Mouse (Mus musculus): ENCODE data around the gene Derl3.
A peak's percentile ranks its signal among the peaks of the same experiment; 100 is the strongest.
"Not testable (repeated sequence)": the region's sequence is repeated elsewhere in the genome, so short reads cannot be mapped to it uniquely, and the experiment has no call there.

Derl3 gene

DNA sequence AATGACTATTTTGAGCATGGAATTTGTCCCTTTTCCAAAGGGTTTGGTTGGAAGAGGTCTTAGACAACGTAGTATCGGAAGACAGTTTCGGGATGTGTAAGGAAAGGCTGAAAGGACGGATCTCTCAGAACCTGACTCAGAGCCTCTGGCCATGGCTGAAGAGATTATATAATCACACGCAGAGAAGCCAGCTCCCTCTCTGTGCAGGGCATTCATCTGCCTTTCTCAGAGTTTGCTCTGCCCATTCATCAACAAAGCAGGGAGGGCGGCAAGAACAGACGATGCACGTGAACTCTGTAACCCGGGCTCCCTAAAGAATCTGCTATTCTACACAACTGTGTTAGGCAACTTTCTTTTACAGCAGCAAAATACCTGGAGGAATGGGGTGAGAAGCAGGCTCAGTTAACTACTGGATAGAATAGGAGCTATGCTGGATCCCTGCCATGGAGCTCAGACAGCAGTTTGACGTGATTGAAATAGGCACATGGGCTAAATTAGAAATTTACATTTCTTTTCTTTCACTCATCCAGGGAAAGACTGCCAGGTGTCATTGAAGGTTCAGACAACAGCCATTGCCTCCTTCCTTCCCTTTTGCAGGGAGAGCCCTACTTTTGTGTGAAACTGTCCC lies 19.6 kb upstream of the Derl3 start:
- no peak for DNase-seq

DNA sequence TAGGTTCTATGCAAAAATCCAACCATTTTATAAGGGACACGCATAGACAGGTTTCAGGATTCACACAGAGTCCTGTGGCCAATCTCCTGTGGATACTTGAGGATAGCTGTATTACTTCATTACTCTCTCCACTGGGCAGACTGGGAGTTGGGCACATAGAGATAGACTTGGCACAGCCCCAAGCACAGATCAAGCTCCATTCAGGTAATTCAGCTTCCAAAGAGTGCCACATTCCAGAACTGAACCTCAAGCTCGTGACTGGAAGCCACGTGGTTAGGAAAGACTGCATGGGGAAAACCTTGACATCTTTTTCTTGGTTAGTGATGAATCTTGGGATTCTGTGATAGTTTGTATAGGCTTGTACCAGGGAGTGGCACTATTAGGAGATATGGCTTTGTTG lies 14.4 kb upstream of the Derl3 start:
- DNase-seq: no peak

DNA sequence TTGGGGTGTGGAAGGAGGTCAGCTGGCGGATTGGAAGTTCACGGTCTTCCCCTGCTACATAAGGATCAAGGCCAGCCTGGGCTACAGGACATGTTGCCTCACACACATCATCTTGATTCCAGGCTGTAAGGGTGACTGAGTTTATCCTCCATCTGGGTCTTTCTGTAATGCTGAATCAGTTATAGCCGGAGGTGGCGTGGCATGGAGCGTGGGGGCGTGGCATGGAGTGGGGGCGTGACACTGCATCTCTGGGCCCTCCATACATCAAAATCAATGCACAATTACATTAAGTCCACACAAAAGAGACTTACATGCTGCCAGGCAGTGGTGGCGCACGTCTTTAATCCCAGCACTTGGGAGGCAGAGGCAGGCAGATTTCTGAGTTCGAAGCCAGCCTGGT lies 12.9 kb upstream of the Derl3 start:
- no peak for DNase-seq

DNA sequence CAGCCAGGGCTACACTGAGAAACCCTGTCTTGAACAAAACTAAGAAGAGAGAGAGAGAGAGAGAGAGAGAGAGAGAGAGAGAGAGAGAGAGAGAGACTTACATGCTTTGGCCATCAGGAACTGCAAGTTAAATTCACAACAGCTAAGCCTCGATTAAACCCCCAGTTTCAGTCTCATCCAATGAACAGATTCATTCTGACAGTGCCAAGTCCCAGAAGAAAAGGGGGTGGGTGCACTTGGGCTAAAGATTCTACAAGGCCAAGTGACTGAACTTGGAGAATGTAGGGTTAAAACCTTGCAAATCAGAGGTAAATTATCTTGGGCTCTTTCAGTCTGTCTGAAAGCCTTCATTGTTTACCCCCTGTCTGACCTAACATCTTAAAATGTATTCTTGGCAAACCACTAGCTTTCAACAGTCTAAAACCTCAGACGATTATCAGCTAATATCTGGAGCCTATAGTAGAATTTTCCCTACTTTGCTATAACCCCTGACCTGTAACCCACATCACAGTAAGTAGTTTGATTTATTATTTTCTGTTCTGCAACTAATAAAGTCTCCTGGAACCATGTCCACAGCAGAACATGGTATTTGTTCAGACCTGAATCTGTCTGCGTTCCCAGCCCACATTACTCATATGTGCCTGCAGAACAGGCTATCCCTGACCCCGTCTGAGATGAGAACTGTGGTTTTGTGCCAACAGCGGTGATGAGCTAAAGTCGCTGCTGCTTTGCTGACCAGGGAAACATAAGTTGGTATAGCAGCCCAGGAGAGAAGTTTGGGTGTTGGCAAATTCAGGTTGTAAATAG lies 12.2 kb upstream of the Derl3 start:
- DNase-seq: no peak

DNA sequence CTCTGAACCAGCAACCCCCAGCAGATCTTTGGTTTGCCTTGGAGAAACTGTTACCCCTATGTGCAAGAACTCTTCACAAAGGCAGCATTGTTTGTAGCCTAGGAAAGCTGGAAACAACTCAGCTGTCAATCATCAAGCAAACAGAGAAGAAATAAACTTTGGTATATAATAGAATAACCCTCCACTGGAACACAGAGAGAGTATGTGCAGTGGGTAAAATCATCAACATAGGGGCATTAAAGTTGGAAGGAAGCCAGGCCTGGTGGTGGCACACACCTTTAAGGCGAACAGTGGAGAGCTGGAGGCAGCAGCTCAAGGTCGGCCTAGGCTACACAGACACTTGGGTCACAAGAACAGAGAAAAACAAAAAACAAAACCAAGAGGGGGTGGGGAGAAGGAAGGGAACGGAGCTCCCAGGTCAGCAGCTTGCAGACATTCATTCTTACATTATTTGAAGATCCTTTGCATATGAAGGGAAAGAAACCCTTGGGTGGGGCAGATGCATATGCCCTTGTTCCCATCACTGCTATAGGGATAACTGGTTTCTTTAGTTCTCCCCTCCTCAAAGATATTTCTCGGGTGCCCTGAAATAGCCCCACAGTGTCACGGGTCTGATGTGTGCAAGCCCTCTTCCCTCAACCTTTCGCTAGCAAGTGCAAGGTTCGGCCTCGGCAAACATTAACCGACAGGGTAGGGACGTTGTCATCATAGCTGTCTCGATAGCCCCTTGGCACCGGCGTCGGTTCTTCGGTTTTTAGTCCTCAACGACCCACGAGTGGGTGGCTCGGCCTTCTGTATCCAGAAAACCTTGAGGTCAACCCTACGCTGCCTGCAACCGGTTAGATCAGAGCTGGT lies 11.4 kb upstream of the Derl3 start:
- peak; percentile 43 for DNase-seq

DNA sequence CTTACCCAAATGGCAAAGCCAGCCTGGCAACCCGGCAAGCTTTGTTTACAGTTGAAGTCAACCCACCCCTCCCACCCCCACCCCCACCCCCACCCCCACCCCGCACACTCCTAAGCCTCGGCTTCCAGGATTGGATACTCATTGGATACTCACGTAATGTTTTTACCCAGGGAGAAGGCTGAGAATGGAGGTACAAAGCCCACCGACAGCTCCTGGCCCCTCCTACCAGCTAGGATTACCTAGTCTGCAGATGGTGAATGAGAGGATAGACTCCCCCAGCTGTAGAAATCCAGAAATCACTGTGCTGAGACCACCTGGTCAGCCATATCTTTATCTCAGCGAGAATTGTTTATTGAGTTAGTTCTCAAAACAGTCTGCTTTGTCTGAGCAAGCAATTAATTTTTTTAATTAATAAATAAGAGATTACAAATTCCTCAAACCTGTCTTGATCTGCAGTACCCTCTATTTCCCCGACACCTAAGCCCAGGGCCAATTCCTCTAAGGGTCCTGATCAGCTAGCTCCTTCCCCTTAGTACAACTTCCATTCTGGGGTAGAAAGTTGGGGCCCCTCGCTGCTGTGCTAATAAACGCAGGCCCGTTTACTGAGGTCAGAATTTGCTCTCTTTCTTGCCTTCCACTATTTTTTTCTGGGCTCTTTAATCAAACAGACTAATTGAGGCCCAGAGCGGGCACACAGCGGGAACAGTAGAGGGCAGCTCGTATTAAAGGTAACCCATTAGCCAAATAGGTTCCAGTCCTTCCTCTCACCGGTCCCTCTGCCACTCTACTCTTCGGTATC lies 10.6 kb upstream of the Derl3 start:
- DNase-seq: no peak

DNA sequence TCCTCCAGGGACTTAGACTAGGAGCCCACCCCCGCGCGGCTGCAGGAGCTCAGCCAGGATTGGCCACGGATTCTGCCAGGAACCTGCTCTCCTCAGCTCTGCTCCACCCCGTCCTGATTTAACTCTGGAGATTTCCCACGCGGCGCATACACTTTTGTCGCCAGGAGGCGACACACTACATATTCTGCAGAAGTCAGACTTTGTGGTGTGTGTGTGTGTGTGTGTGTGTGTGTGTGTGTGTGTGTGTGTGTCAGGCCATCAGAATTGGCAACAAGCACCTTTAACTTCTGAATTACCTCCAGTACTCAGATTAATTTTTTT lies 10.0 kb upstream of the Derl3 start:
- DNase-seq: peak; percentile 70

DNA sequence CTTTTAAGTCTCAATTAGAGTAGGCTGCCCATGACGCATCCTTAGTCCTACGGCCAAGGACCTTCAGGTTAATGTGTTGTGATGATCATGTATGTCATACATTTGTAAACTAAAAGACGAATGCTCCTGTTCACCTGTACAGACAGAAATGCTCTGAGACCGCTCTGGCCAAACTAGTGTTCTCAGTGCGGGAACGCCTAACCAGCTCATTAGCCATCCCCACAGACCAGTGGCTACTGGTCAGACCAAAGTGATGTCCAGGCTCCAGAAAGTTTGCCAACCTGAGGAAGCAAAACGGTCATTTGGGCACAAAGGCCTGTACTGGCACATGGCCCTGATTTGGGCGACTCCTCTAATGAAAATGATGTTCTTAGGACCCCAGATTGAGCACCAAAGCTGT lies 8.5 kb upstream of the Derl3 start:
- DNase-seq: no peak

DNA sequence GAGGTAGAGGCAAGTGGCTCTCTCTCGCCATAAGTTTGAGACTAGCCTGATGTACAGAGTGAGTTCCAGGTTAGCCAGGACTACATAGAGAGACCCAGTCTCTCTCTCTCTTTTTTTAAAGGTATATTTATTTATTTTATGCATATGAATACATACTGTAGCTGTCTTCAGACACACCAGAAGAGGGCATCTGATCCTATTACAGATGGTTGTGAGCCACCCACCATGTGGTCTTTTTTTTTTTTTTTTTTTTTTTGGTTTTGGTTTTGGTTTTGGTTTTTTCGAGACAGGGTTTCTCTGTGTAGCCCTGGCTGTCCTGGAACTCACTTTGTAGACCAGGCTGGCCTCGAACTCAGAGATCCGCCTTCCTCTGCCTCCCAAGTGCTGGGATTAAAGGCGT lies 5.7 kb upstream of the Derl3 start:
- not testable (repeated sequence) for DNase-seq

DNA sequence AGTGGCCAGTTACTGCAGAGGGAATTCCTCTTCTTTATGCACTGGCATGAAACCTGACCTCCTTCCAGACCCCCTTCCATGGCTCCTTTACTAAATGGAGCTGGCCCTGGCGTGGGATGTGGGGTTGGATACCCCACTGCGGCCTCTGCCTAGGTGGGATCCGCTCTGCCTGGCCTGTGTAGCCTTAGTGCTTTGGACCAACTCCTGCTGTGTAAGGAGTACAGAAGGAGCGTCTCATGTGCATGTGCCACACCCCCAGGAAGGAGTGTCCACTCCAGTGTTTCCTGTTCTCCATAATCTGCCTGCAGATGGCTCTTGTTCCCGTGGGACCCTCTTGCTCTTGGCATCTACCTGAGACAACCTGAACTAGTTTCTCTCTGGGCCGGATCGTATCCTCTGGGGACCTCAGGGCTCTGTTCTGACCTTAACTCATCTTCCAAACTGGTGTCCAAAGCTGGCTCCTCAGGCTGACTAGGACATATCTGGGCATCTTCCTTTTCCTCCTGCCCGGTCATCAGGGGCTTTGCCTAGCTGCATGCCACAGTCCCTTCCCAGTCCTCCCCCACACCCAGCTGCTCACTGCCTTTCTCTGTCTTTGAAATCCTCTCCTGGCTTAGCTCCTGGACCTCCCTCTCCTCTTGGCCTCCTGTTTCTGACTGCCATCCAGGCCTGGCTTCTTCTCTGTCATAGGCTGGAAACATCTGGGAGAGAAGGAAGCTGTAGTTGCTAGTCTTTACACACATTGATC lies 3.6 kb upstream of the Derl3 start:
- no peak for DNase-seq

DNA sequence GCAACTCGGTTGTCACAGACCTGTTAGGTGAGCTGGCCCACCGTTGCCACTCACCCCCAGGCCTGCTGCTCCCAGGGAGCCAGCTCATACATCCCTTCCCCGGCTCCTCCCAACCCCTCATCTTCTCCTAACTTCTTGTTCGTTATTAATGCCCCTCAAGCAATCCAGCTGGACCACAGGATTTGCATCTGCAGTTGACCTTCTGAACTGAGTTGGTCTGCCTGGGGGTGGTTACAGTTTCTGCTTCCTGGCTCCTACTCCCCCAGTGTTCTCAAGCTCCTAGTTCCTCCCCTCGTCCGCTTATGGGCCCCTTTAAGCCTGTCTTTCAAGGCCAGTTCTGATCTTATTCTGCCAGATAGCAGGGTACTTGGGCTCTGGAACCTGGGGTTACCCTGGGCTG lies 1.4 kb downstream of the Derl3 start:
- DNase-seq: no peak

DNA sequence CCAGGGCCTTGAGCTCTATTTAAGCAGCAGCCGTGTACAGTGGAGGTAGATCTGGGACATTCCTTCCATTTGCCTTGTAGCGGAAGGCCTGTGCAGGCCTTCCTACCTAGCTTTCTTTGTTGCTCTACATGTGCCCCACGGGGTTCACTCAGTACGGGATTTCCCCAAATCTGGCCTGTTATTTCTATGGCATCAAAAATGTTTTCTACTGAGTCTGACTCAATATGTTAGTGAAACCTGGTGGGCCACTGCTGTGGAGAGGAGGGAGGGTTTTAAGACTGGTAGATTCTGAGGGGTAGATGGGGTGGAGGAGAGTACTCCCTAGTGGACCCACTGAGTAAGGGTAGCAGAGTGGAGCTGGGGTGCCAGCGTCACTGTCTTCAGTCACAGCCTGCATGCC lies 2.5 kb downstream of the Derl3 start:
- DNase-seq: no peak

DNA sequence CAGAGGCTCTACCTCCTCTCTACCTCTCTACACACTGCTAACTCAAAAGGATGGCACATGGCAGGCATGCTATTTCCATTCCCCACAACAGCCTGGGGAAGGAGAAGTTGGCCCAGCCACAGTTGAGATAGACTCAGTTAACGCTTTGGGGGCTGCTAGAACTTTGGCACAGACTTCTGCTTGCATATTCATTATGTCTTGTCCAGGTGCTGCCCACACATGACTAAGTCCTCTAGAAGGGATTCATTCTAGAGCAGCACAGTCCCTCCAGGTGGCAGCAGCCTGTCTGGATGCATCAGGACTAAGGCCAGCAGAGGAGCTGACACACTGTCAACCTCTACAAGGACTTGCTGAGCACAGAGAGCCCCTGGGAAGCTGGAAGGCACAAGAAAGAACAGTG lies 3.0 kb downstream of the Derl3 start:
- DNase-seq: no peak

DNA sequence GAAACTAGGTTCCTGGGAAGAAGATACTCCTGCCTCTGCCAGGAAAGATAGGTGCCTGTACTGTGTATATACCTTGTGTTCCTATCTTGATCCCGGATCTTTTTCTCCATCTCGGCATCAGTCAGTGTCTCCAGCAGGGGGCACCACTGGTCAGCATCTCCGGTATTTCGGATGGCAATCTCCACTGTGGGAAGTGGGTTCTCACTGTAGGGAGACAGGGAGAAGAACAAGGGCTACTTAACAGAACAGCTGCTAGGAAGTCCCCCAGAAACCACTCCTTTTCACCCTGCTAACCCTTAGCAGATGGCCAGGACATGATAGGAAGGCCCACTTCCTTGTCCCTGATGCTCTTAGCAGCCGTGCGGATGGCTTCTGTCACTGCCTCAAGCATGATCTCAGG lies 4.2 kb downstream of the Derl3 start:
- peak; percentile 68 for DNase-seq

DNA sequence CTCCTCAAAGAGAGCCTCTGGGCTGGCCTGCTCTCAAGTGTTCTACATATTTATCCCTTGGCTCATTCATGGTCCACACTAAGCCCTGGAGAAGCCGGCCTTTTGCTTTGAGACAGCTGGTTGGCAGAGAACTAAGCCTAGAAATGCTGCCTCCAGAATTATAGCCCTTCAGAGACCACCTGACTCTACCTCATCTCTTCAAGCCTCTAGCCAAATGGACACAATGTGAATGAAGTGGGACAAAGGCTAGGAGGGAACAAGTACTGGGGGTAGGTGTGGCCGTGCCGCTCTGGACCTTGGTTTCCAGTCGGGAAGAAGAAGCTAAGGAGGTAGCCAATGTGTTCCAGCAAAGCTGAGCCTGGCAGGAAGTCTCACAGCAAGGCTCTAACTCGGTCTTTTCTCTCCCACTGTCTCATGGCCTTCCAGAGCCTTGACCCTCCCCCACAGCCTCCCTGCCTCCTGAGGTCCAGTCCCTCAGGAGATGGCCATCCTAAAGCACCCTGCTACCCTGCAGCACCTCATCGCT lies 4.9 kb downstream of the Derl3 start:
- no peak for DNase-seq

DNA sequence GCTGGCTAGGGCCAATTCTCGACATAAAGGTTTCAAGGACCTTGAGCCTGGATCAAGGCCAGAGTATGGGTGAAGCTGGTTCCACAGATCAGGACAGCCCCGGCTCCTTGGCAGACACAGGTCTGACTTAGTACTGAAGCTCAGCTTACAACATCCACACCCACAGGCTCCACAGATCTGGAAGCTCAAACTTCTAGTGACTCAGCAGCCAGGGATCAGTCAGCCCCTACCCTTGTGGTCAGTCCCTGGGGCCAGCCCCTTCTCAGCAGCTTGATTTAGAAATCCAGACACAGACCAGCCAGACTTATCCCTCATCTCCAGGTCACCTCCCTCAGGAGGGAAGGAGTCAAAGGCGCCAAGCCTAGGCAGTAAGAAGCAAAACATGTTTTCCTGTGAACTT lies 5.6 kb downstream of the Derl3 start:
- DNase-seq: no peak

DNA sequence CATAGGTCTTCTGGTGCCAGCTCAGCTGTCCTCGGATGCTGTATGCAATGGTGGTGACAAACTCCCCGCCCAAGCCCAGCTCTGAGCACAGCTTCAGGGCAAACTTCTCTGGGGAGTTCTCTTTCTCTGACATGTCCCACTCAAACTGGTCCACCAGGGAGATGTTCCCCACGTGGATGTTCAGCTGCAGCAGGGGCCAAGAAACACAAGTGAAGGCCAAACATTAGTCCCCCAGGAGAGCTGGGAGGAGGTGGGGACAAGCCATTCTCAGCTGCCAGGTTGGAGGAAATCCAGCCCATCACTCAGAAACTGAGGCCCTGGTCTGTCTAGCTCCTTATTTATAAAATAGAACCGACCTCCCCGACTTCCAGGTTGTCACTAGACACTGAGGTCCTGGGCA lies 11.2 kb downstream of the Derl3 start:
- DNase-seq: no peak

DNA sequence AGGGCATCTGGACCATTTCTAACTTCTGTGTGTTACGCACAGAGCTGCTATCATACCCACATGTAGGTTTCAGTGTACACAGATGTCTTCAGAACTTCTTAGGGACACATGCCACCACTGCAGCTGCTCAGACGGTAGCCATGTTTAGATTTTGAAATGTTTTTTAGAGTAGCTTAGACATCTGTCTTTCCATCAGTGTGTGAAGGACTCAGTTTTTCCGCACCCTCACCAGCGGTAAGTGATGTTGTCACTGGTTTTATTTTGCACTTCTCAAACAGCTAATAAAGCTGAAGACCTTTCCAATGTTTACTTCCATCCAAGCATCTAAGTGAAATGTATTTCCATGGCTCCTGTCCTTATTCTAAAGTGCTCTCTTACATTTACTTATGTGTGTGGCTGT lies 13.7 kb downstream of the Derl3 start:
- DNase-seq: no peak

DNA sequence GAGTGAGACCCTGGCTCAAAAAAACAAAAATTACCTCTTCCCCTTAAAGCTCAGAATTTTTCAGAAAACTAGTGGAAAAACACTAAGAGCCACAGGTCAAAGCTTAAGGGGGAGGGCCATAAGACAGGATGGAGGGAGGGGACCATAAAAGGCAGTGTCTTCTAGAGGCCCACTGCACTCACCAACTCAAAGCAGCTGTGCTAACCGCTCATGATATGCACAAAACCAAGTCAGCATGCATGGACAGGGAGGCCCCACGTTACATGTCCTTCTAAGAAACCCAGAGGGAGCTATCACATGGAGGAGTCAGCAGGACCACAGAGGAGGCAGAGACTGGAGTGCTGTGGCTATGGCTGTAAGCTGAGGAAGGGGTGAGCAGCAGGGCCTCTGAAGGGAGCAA lies 17.5 kb downstream of the Derl3 start:
- no peak for DNase-seq

DNA sequence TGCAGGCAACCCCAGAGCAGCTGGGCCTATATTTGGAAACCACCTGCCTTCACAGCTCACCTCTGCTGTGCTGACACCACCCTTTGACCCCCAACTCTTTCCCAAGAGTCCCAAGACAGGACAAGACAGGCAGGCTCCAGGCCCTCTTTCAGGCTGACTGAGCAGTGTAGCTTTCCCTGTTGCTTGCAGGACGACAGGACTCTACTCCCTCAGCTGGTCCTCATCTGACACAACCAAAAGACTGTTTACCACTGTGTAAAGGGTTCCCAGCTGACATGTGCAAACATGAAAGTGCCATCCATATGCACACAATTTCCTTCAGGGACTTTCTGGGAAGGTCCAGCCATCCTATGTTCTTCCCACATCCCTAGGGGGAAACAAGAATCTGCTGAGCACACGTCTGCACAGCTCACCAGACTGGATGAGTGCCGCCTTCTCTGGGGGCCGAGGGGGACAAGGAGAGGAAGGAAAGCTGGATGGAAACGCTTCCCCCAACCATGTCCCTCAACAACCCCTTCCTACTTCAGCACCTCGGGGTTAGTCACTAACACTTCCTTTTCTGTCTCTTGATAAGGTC lies 19.9 kb downstream of the Derl3 start:
- DNase-seq: no peak

DNA sequence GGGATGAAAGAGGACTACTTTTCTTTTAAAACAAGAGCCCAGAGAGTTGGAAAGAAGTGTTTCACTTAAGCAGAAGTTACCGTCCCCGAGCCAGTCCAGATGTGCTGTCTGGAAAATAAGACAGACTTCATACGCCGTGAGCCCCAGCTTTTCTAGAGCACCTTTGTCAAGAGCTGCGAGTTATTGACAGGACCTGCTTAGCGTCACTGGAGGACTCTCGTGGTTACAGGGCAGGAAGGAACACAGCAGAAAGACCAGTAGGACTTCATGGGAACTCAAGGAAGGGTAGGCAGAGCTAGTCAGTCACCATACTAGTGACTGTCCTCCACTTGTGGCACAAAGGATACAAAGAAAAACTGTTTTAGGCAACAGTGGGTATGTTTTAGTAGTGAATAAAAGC lies 22.3 kb downstream of the Derl3 start:
- DNase-seq: no peak

DNA sequence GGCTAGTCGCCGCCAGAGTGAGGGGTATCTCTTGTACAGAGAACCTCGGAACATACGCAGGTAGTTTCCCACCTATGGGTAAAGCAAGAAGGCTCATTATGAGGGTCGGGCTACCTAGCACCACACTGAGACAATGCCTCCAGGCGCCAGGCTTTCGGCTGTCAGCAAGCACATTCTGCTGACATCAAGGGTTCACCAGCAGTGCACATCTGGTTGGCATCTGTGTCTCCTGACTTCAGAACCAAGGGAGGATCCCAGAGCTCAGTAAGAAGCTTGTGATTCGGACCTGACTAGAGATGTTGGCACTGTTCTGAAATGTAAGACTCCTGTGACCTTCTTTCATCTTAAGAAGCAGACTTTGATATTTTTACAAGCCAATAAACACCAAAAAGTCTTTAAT lies 23.6 kb downstream of the Derl3 start:
- DNase-seq: no peak
